Mouse (Mus musculus) kidney, adult 9 months (tissue): ENCODE measurements at regions not wholly inside any gene's neighbourhood (a gene's known extent, or its start where the extent isn't known, plus 50 kb on each side); places are given as distances from the start of the nearest gene placed in this dataset.
"Not testable (repeated sequence)": the region's sequence is repeated elsewhere in the genome, so short reads cannot be mapped to it uniquely, and the experiment has no call there.

Experiments
- DNase-seq: peaks from one replicate; pipeline ENCODE4 v3.0.0; 2022

GRCm38 (mm10) chrX:17505692-17506091 is 66.4 kb downstream of the Fundc1 start:
- no peak for DNase-seq

DNA sequence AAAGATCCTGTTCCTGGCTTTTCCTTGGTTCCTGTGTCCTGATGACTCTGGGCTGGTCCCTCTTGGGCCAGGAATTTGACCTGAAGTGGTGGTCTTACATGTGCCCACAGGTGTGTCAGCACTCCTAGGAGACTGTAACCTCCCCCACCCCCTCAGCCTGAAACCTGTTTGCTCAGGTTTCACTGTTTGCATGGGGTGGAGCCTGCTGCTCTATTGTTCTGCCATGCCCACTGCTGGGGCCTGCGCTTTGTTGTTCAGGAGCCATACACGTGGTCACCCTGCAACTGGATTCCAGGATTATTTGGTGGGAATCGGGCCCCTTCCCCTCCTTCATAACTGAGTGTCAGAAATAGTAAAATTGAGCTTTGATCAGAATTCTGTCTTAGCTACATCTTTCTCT is 99.0 kb downstream of the Fundc1 start:
- not testable (repeated sequence) for DNase-seq

GRCm38 (mm10) chrX:17456515-17456914 is 115.6 kb downstream of the Fundc1 start:
- DNase-seq: peak; percentile 50

GRCm38 (mm10) chrX:17415163-17415562 is 96.0 kb upstream of the Efhc2 start:
- DNase-seq: no peak

- no peak for DNase-seq
These were observed 85.1 kb upstream of the Efhc2 start for GRCm38 (mm10) chrX:17404271-17404670.
